In the genomic region with DNA sequence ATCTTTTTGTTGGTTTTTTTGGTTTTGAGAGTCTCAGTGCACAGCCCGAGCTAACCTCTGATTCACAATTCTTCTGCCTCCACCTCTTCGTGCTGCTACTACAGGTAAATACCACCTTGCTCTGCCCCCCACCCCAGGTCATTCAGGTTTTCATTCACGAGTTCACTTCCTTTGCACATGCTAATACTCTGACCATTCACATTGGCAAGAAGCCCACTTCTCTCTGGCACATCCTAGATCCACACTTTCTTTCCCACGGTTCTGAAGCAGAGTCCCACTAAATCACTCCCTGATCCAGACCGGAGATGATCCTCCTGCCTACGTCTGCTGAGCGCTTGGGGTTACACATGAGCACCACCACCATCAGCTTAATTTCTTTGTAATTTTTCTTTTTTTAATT, we compare ENCODE assay signal across 9 mouse cellular contexts. TPM values are rescaled to one million over a fixed set of nuclear protein-coding genes. Genes with fewer than 3 reads are reported as not detected.
DNase-seq lines count a peak whose midpoint lies in the region; ATAC-seq and TF ChIP-seq lines count a peak whose summit lies in the region.
"Had no signal": no experiment of that assay in that cellular context is flagged by ENCODE, and none has a peak within 500 bp of the region (broad histone marks: within the 10 kb centered on the region; RNA-seq: fewer than 3 reads in every experiment).

No protein-coding gene starts in this region.

- 0 out of 2 replicates have a peak, but pooled peaks cover 7% of the 10 kb centered on the region for H3K27me3 ChIP-seq in heart, embryonic 14.5 days (ENCODE audit: control insufficient read depth, insufficient read depth, low read length)
- H3K27me3 ChIP-seq in ES-Bruce4 (ENCODE audit: control insufficient read depth, insufficient read depth, low read length, poor library complexity, severe bottlenecking) = no peaks in the 10 kb centered on the region
- no peaks in the 10 kb centered on the region for H3K27me3 ChIP-seq in forebrain, embryonic 14.5 days (replicated peaks; ENCODE audit: control insufficient read depth, insufficient read depth, low read length)
- no peaks in the 10 kb centered on the region for H3K27me3 ChIP-seq in liver, postnatal 0 days (ENCODE audit: insufficient read depth, low read length)

- H3K4me3 ChIP-seq in heart, embryonic 14.5 days (ENCODE audit: control insufficient read depth in 1 of 2, insufficient read depth in 1 of 2, low read depth in 1 of 2, low read length in 2 of 2) = peak overlapping the region in 1 of 2 experiments; percentile 76; a peak in 1 of 4 replicates
- H3K4me3 ChIP-seq in ES-Bruce4 (ENCODE audit: low read depth, low read length) = peak overlapping the region; percentile 75
- H3K4me3 ChIP-seq in forebrain, embryonic 14.5 days (ENCODE audit: low read depth, low read length) = peak overlapping the region; percentile 73
- H3K4me3 ChIP-seq in liver, postnatal 0 days (ENCODE audit: low read depth, low read length) = peak overlapping the region; percentile 60

- peaks cover 9 to 11% of the 10 kb centered on the region in 2 experiments for H3K4me1 ChIP-seq in heart, embryonic 14.5 days (ENCODE audit: control insufficient read depth in 2 of 2, insufficient read depth in 2 of 2, low read length in 2 of 2)
- H3K4me1 ChIP-seq in ES-Bruce4 (ENCODE audit: control insufficient read depth, insufficient read depth, low read length) = no peaks in the 10 kb centered on the region
- peaks cover 21% of the 10 kb centered on the region for H3K4me1 ChIP-seq in forebrain, embryonic 14.5 days (ENCODE audit: control insufficient read depth, insufficient read depth, low read length)
- peaks cover 24% of the 10 kb centered on the region for H3K4me1 ChIP-seq in liver, postnatal 0 days (ENCODE audit: insufficient read depth)

- no peak for DNase-seq in heart, adult 8-10 months (ENCODE audit: low spot score)
- DNase-seq in forebrain, embryonic 14.5 days (ENCODE audit: low spot score) = no peak
- DNase-seq in liver, postnatal 0 days = peak; percentile 11
- DNase-seq in gastrocnemius, postnatal 25 days = no peak
- no peak for DNase-seq in right cerebral cortex, postnatal 25 days
- no peak for DNase-seq in embryo, embryonic 11 days
- DNase-seq: lung, adult 2 months had no signal

- peak overlapping the region; percentile 85 for H3K4me2 ChIP-seq in heart, embryonic 14.5 days (ENCODE audit: low read length)
- H3K4me2 ChIP-seq in forebrain, embryonic 14.5 days (ENCODE audit: low read length) = peak overlapping the region; percentile 80
- H3K4me2 ChIP-seq in liver, postnatal 0 days (ENCODE audit: low read depth, low read length) = peak overlapping the region; percentile 81

- peaks cover 42% of the 10 kb centered on the region for H3K36me3 ChIP-seq in heart, embryonic 14.5 days (ENCODE audit: control insufficient read depth, insufficient read depth, low read length)
- H3K36me3 ChIP-seq in ES-Bruce4 (ENCODE audit: control insufficient read depth, insufficient read depth, low read length, poor library complexity, severe bottlenecking) = no peaks in the 10 kb centered on the region
- peaks cover 44% of the 10 kb centered on the region for H3K36me3 ChIP-seq in forebrain, embryonic 14.5 days (ENCODE audit: control insufficient read depth, insufficient read depth, low read length)
- peaks cover 25% of the 10 kb centered on the region for H3K36me3 ChIP-seq in liver, postnatal 0 days (replicated peaks; ENCODE audit: insufficient read depth, low read length)

- H3K9me3 ChIP-seq in heart, embryonic 14.5 days (ENCODE audit: control insufficient read depth, low read length) = no peaks in the 10 kb centered on the region
- no peaks in the 10 kb centered on the region for H3K9me3 ChIP-seq in ES-Bruce4 (replicated peaks; ENCODE audit: control insufficient read depth, insufficient read depth, low read length, poor library complexity, severe bottlenecking)
- H3K9me3 ChIP-seq in forebrain, embryonic 14.5 days (replicated peaks; ENCODE audit: control insufficient read depth, low read length) = no peaks in the 10 kb centered on the region
- no peaks in the 10 kb centered on the region for H3K9me3 ChIP-seq in liver, postnatal 0 days (ENCODE audit: low read length)

- H3K27ac ChIP-seq in heart, embryonic 14.5 days (replicated peaks in 1 of 2; ENCODE audit: control insufficient read depth in 1 of 2, insufficient read depth in 1 of 2, low read depth in 2 of 2, low read length in 2 of 2) = no peak overlapping the region
- H3K27ac ChIP-seq in ES-Bruce4 (ENCODE audit: insufficient read depth, low read length) = peak overlapping the region; percentile 62
- no peak overlapping the region for H3K27ac ChIP-seq in forebrain, embryonic 14.5 days (ENCODE audit: low read depth, low read length)
- no peak overlapping the region for H3K27ac ChIP-seq in liver, postnatal 0 days (ENCODE audit: low read depth)

- peak overlapping the region; percentile 83 for H3K9ac ChIP-seq in heart, embryonic 14.5 days (ENCODE audit: low read length)
- peak overlapping the region; percentile 80 for H3K9ac ChIP-seq in ES-Bruce4 (ENCODE audit: low read depth, poor library complexity, severe bottlenecking)
- H3K9ac ChIP-seq in forebrain, embryonic 14.5 days (ENCODE audit: low read length) = peak overlapping the region; percentile 95
- peak overlapping the region; percentile 70 for H3K9ac ChIP-seq in liver, postnatal 0 days (replicated peaks)

- WGBS in heart, embryonic 14.5 days = 85% methylated on average over 7 of the region's 7 CpGs
- WGBS in forebrain, embryonic 14.5 days = 79% methylated on average over 7 of the region's 7 CpGs
- 80% methylated on average over 7 of the region's 7 CpGs for WGBS in liver, postnatal 0 days (ENCODE audit: insufficient replicate concordance)

- TF ChIP-seq CTCF in ES-Bruce4 (IDR thresholded peaks at IDR 0.05; ENCODE audit: low read depth, low read length) = no peak
- no peak for TF ChIP-seq CTCF in liver, postnatal 0 days (IDR thresholded peaks at IDR 0.05; ENCODE audit: low read depth)

- TF ChIP-seq POLR2A in ES-Bruce4 (IDR thresholded peaks at IDR 0.05; ENCODE audit: insufficient read depth, low read length) = no peak

- TF ChIP-seq EP300 in ES-Bruce4 (IDR thresholded peaks at IDR 0.05; ENCODE audit: insufficient read depth, low read depth, low read length) = no peak
- no peak for TF ChIP-seq EP300 in liver, postnatal 0 days (IDR thresholded peaks at IDR 0.05; ENCODE audit: low read depth)

- ATAC-seq in heart, embryonic 14.5 days (ENCODE audit: insufficient number of reproducible peaks, insufficient read depth, low FRiP score, low read depth) = no peak
- ATAC-seq in forebrain, embryonic 14.5 days = no peak
- no peak for ATAC-seq in liver, postnatal 0 days

RNA-seq across cellular contexts. Expression of a gene that starts 1.2 kb away (rescaled TPM):
- 101 and 114 TPM in 2 replicates for polyA plus RNA-seq in heart, embryonic 14.5 days (2014; fragmentation: Nextera tagmentation; extraction: Ambion mirVana)
- 10 to 100 TPM; 73.8 to 84.8 (median 83.7) TPM for total RNA-seq in heart, adult 8-10 months (2022)
- 67.7 and 75.3 TPM in 2 replicates for polyA plus RNA-seq in ES-Bruce4 (2011; ENCODE audit: insufficient read depth, insufficient read length, low read depth, missing spikeins)
- polyA plus RNA-seq in forebrain, embryonic 14.5 days (2014; fragmentation: Nextera tagmentation; extraction: Ambion mirVana) = 147 and 154 TPM in 2 replicates
- 32.4 and 35.9 TPM in 2 replicates for polyA plus RNA-seq in liver, postnatal 0 days (2015; fragmentation: Nextera tagmentation; extraction: Ambion mirVana)
- 10 to 100 TPM; 41.4 to 53.2 TPM for total RNA-seq in gastrocnemius, postnatal 25 days (2021)

RNA-seq across cellular contexts. Expression of a gene that starts 1.3 kb away (rescaled TPM):
- polyA plus RNA-seq in heart, embryonic 14.5 days (2014; fragmentation: Nextera tagmentation; extraction: Ambion mirVana) = 8.7 and 9.2 TPM in 2 replicates
- total RNA-seq in heart, adult 8-10 months (2022) = 1 to 10 TPM; 2.5 to 6.7 (median 3.3) TPM
- polyA plus RNA-seq in ES-Bruce4 (2011; ENCODE audit: insufficient read depth, insufficient read length, low read depth, missing spikeins) = 5.6 and 7.4 TPM in 2 replicates
- 13.0 and 24.0 TPM in 2 replicates for polyA plus RNA-seq in forebrain, embryonic 14.5 days (2014; fragmentation: Nextera tagmentation; extraction: Ambion mirVana)
- 3.3 and 4.1 TPM in 2 replicates for polyA plus RNA-seq in liver, postnatal 0 days (2015; fragmentation: Nextera tagmentation; extraction: Ambion mirVana)
- total RNA-seq in gastrocnemius, postnatal 25 days (2021) = 1 to 10 TPM; 2.5 to 2.9 TPM

RNA-seq across cellular contexts. Expression of a gene that starts 27.3 kb away (rescaled TPM):
- 128 and 131 TPM in 2 replicates for polyA plus RNA-seq in heart, embryonic 14.5 days (2014; fragmentation: Nextera tagmentation; extraction: Ambion mirVana)
- total RNA-seq in heart, adult 8-10 months (2022) = 100 to 1,000 TPM; 109 to 130 (median 125) TPM
- 9.7 and 12.3 TPM in 2 replicates for polyA plus RNA-seq in ES-Bruce4 (2011; ENCODE audit: insufficient read depth, insufficient read length, low read depth, missing spikeins)
- 49.3 and 50.5 TPM in 2 replicates for polyA plus RNA-seq in forebrain, embryonic 14.5 days (2014; fragmentation: Nextera tagmentation; extraction: Ambion mirVana)
- 59.7 and 63.1 TPM in 2 replicates for polyA plus RNA-seq in liver, postnatal 0 days (2015; fragmentation: Nextera tagmentation; extraction: Ambion mirVana)
- 10 to 100 TPM; 62.8 to 69.1 TPM for total RNA-seq in gastrocnemius, postnatal 25 days (2021)

RNA-seq across cellular contexts. Expression of a gene that starts 29.4 kb away (rescaled TPM):
- 2.3 and 3.3 TPM in 2 replicates for polyA plus RNA-seq in heart, embryonic 14.5 days (2014; fragmentation: Nextera tagmentation; extraction: Ambion mirVana)
- 10 to 100 TPM; 14.6 to 21.4 (median 17.7) TPM for total RNA-seq in heart, adult 8-10 months (2022)
- polyA plus RNA-seq in ES-Bruce4 (2011; ENCODE audit: insufficient read depth, insufficient read length, low read depth, missing spikeins) = 2.3 and 2.5 TPM in 2 replicates
- polyA plus RNA-seq in forebrain, embryonic 14.5 days (2014; fragmentation: Nextera tagmentation; extraction: Ambion mirVana) = 0.10 TPM in 2 replicates
- 0.35 and 2.7 TPM in 2 replicates for polyA plus RNA-seq in liver, postnatal 0 days (2015; fragmentation: Nextera tagmentation; extraction: Ambion mirVana)
- 1,000 to 10,000 TPM; 3,676 to 4,447 TPM for total RNA-seq in gastrocnemius, postnatal 25 days (2021)

RNA-seq across cellular contexts. Expression of a gene that starts 29.9 kb away (rescaled TPM):
- 0.34 and 1.4 TPM in 2 replicates for polyA plus RNA-seq in heart, embryonic 14.5 days (2014; fragmentation: Nextera tagmentation; extraction: Ambion mirVana)
- 1 to 10 TPM in 1 of 4 experiments, under 1 TPM in 1, not detected in 2; 0.79 to 1.5 TPM for total RNA-seq in heart, adult 8-10 months (2022)
- not detected in 2 replicates for polyA plus RNA-seq in ES-Bruce4 (2011; ENCODE audit: insufficient read depth, insufficient read length, low read depth, missing spikeins)
- 5.3 TPM in 2 replicates for polyA plus RNA-seq in forebrain, embryonic 14.5 days (2014; fragmentation: Nextera tagmentation; extraction: Ambion mirVana)
- 38.9 and 44.3 TPM in 2 replicates for polyA plus RNA-seq in liver, postnatal 0 days (2015; fragmentation: Nextera tagmentation; extraction: Ambion mirVana)
- not detected for total RNA-seq in gastrocnemius, postnatal 25 days (2021)
